Mouse (Mus musculus): ENCODE data around the gene Cdhr2.

DNA sequence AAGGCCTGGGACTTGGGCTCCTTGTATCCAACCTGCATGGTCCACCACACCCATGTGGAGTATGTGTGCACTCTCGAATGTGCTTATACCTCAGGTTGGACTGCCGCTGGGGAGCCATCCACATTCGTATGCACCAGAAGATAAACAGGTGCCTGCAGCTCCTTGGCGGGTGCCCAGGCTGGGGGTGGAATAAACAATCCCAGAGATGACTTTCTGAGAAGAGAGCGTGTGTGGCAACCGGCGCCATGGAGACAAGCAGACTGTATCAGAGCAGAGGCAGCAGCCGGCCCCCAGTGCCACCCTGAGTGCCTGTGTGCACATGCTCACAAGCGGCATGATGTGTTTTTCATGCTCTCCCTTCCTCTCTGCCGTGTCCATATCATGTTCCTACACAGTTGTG is 51.4 kb downstream of the Cdhr2 start:
- no peak for TF ChIP-seq CTCF (IDR thresholded peaks at IDR 0.05)
- no peak for TF ChIP-seq POLR2A (IDR thresholded peaks at IDR 0.05; ENCODE audit: insufficient read depth, low read depth, low read length)
- TF ChIP-seq EP300 (IDR thresholded peaks at IDR 0.05; ENCODE audit: insufficient read depth, low read depth, low read length): no peak

Measured in heart, adult 2 months (tissue).